Mouse (Mus musculus): Measurements from ENCODE around the gene Macrod2.

The Macrod2 gene

GRCm38 (mm10) chr2:141955197-141955596, 1560.1 kb downstream of the Macrod2 start:
- no peak for DNase-seq (ENCODE audit: low read depth, low spot score)

DNA sequence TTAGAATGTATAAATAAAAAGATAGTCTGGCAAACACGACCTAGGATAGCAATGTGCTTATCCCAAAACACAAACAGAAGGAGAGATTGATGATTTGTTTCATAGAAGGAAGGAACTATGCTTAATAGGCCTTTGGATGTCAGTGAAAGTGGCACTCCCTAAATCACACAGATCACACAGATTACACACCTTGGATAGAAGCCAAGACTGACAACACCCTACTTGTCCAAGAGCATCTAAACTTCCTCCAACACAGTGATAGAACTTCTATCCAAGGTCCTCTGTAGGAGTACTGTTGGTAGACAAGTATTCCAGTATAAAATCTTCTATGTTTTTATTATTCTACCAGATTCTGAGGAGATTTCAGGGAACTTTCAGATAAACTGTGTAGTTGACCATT, 1567.8 kb downstream of the Macrod2 start:
- DNase-seq (ENCODE audit: low read depth, low spot score) = no peak

GRCm38 (mm10) chr2:141983664-141984395, 1588.7 kb downstream of the Macrod2 start:
- DNase-seq (ENCODE audit: low read depth, low spot score) = no peak

GRCm38 (mm10) chr2:141998901-141999300, 1603.8 kb downstream of the Macrod2 start:
- no peak for DNase-seq (ENCODE audit: low read depth, low spot score)

DNA sequence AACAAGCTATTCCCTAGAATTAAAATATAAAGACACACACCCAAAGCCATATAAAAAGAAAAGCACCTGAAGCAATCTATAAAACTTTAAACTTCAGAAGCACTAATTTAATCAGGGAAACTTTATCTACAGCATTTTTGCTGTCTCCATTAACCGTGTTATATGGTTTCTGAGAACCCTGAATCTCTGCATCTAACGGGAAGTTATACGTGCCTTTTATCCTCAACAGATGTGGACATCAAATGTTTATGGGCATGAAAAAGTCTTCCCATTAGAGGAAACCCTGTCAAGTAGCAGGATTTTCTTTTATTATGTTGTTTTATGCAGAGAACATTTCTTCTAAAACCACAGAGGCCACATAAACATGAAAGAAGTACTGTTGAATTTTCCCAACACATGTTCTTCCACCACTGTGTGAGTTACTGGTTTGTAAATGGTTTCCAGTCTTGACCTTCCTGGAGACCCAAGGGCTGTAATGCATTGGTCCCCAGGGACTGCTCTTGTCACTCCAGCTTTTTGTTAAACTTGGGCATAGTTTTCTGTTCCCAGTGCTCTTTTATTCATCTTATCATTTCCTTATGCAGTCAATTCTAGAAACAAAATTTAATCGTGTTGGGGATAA, 1629.5 kb downstream of the Macrod2 start:
- no peak for DNase-seq (ENCODE audit: low read depth, low spot score)

DNA sequence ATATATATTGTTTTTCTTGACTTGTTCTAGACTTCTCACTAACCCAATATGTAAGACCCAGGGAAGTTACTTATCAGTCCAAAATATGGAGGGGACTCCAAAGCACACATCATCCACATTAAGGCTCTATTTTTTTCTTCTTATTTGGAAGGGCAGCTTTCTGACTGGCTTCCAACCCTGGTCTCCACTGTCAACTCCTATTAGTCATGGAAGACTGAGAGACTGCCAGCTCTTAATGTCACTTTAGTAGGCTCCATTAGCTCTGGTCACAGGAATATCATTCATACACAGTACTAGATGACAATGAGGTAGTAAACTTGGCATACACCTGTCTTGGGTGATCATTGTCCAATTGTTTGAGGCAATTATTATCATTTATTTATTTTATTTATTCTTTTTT, 1631.6 kb downstream of the Macrod2 start:
- no peak for DNase-seq (ENCODE audit: low read depth, low spot score)

- DNase-seq (ENCODE audit: low read depth, low spot score) = no peak
Observed at GRCm38 (mm10) chr2:142030756-142031646, 1635.9 kb downstream of the Macrod2 start.

- DNase-seq (ENCODE audit: low read depth, low spot score) = no peak
Observed at GRCm38 (mm10) chr2:142055576-142055975, 1660.5 kb downstream of the Macrod2 start.

GRCm38 (mm10) chr2:142057889-142058750, 1663.0 kb downstream of the Macrod2 start:
- DNase-seq (ENCODE audit: low read depth, low spot score) = no peak

- no peak for DNase-seq (ENCODE audit: low read depth, low spot score)
Observed at GRCm38 (mm10) chr2:142058751-142059090, 1663.6 kb downstream of the Macrod2 start.

DNA sequence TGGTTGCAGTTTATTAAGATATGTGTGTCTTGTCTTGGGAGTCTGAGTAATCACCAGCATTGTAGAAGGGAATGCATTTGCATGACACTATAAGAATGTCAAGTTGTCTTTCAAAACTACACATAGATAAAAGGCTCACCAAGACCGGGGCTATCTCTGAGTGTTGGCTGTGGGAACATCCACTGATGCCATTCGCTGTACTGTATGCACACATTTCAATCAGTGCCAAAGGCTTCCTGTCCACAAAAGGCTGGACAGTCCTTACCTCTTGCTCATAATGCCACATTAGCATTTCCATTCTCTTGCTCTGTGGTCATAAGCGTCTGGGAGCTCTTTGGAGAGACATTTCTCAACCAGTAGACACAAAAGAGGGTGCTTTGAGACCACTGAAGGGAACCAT, 1713.8 kb downstream of the Macrod2 start:
- no peak for DNase-seq (ENCODE audit: low read depth, low spot score)

- no peak for DNase-seq (ENCODE audit: low read depth, low spot score)
Observed at GRCm38 (mm10) chr2:142116623-142117022, 1721.5 kb downstream of the Macrod2 start.

DNA sequence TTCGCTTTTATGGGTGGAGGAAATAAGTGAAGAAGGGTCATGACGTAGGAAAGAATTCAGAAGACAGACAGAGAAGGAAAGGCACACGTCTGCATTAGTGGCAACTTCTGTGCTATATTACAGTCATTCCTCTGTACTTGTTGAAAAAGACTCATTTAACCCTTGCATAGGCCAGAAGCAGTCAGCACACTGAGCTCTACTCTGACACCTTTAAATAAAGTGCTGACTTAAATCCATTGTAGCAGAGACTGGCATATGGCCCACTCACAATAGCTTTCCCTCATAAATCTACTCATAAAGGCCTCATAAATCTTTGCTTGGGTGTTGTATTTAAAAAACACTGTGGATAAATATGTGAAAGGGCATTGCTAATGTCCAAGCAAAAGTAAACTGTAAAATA, 1733.0 kb downstream of the Macrod2 start:
- no peak for DNase-seq (ENCODE audit: low read depth, low spot score)

GRCm38 (mm10) chr2:142129166-142129565, 1734.1 kb downstream of the Macrod2 start:
- no peak for DNase-seq (ENCODE audit: low read depth, low spot score)

- no peak for DNase-seq (ENCODE audit: low read depth, low spot score)
Observed at GRCm38 (mm10) chr2:142149310-142149709, 1754.2 kb downstream of the Macrod2 start.

GRCm38 (mm10) chr2:142163506-142164275, 1768.6 kb downstream of the Macrod2 start:
- DNase-seq (ENCODE audit: low read depth, low spot score) = no peak

DNA sequence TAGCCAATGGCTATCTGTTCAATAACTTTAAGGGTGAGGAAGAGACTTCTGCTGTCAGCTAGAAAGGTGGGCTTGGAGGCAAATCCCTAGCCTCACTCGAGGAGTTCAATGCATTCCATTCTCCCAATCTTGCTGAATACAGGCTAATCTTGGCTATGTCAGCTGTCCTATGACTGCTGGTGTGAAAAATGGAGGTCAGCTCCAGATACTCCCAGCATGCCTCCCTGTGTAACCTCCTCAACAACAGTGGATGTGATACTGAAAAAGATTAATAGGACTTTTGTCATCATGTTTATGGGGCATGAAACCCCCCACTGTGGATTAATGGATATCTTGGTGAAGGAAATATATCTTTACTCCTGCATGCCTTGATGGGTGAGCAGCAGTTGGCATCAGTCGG, 1774.5 kb downstream of the Macrod2 start:
- no peak for DNase-seq (ENCODE audit: low read depth, low spot score)

DNA sequence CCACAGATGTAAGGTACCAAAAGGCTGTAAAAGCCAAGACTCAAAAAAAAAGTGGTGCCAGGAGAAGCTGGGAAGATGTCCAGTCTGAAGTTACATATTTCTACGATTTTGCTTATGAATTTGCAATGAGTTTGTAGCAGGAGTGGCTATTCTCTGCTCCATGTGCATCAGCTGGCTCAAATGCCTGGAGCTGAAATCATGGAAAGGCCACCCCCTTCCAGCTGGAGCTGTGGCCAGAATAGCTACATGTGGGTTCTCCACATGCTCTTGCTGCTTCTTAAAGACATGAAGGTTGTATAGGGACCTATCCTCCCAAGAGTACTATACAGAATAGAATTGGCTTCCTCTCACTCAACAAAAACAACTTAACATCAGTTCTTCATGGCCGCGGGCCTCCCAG, 1777.6 kb downstream of the Macrod2 start:
- DNase-seq (ENCODE audit: low read depth, low spot score) = no peak

DNA sequence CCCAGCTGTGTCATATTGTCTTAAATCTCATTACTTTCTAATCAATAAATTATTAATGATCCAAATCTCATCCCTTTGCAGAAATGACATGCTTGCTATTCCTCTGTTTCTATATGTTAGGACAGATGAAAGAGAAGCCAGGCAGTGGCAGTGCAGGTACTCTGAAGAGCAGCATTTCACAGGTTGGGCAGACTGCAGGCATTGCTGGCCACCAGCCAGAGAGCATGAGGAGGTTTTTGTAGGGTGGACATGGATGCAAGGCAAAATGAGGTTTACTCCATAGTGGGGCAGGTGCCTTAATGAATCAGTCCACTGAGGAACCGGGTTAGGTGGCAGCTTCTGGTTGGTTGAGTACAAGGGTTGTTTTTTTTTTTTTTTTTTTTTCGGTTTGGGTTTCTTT, 1778.9 kb downstream of the Macrod2 start:
- no peak for DNase-seq (ENCODE audit: low read depth, low spot score)

- DNase-seq (ENCODE audit: low read depth, low spot score) = no peak
Observed at GRCm38 (mm10) chr2:142186922-142187321, 1791.8 kb downstream of the Macrod2 start.

- DNase-seq (ENCODE audit: low read depth, low spot score) = no peak
Observed at GRCm38 (mm10) chr2:142187428-142187827, 1792.3 kb downstream of the Macrod2 start.
